ENCODE assay signal across 26 mouse cellular contexts in genomic region chr15:12812646-12813045, GRCm38 (mm10). TPM values are rescaled to one million over a fixed set of nuclear protein-coding genes. Genes with fewer than 3 reads are reported as not detected.
DNase-seq lines count a peak whose midpoint lies in the region; ATAC-seq and TF ChIP-seq lines count a peak whose summit lies in the region.
"Had no signal": no experiment of that assay in that cellular context is flagged by ENCODE, and none has a peak within 500 bp of the region (broad histone marks: within the 10 kb centered on the region; RNA-seq: fewer than 3 reads in every experiment).

No protein-coding gene starts in this region.

- no peak for DNase-seq in liver, adult 2 months (ENCODE audit: extremely low read depth, low read depth, low spot score)
- peak; percentile 59 for DNase-seq in R1 (ENCODE audit: low read depth, low spot score)
- no peak for DNase-seq in kidney, adult 11 months
- no peak for DNase-seq in adrenal gland, postnatal 10 days
- DNase-seq: adrenal gland, adult 2 months; adrenal gland, postnatal 25 days; cerebellum, adult 11-12 months; cerebellum, adult 8-10 months; cerebellum, postnatal 10 days; cerebellum, postnatal 36 days; embryo, embryonic 11 days; gastrocnemius, postnatal 10 days; gastrocnemius, postnatal 36 days; heart, postnatal 36 days had no signal

- H3K27ac ChIP-seq in liver, adult 2 months (replicated peaks; ENCODE audit: insufficient read depth, low read depth, low read length): no peak overlapping the region
- no peak overlapping the region for H3K27ac ChIP-seq in liver, embryonic 12.5 days
- no peak overlapping the region for H3K27ac ChIP-seq in ES-Bruce4 (ENCODE audit: insufficient read depth, low read length)
- H3K27ac ChIP-seq: forebrain, embryonic 12.5 days; hindbrain, embryonic 10.5 days; hindbrain, embryonic 14.5 days had no signal

- ATAC-seq in liver, embryonic 12.5 days: no peak
- no peak for ATAC-seq in erythroblast, adult 5-6 weeks (replicated peaks; ENCODE audit: low FRiP score, poor library complexity, severe bottlenecking)
- ATAC-seq: CD4-positive, CD25-positive, alpha-beta regulatory T cell, adult 4 months; forebrain, embryonic 16.5 days; intestine, postnatal 0 days had no signal

- H3K9me3 ChIP-seq in liver, embryonic 12.5 days (replicated peaks): no peaks in the 10 kb centered on the region
- H3K9me3 ChIP-seq in E14TG2a.4 (ENCODE audit: low read length) (no peaks in the 10 kb centered on the region), ES-Bruce4 (replicated peaks; ENCODE audit: control insufficient read depth, insufficient read depth, low read length, poor library complexity, severe bottlenecking) (no peaks in the 10 kb centered on the region)
- H3K9me3 ChIP-seq: forebrain, embryonic 12.5 days had no signal

- no peak overlapping the region for H3K9ac ChIP-seq in liver, adult 2 months (ENCODE audit: low read depth, low read length)
- no peak overlapping the region for H3K9ac ChIP-seq in liver, embryonic 12.5 days
- H3K9ac ChIP-seq in ES-Bruce4 (ENCODE audit: low read depth, poor library complexity, severe bottlenecking): no peak overlapping the region
- H3K9ac ChIP-seq: forebrain, embryonic 12.5 days; hindbrain, embryonic 14.5 days had no signal

- H3K4me1 ChIP-seq in liver, adult 2 months (ENCODE audit: control insufficient read depth, insufficient read depth, low read length): no peaks in the 10 kb centered on the region
- no peaks in the 10 kb centered on the region for H3K4me1 ChIP-seq in liver, embryonic 12.5 days
- H3K4me1 ChIP-seq in E14TG2a.4 (replicated peaks; ENCODE audit: low read depth, low read length): peaks cover 10% of the 10 kb centered on the region; the same call in 1 of the 2 replicates
- H3K4me1 ChIP-seq in ES-Bruce4 (ENCODE audit: control insufficient read depth, insufficient read depth, low read length): no peaks in the 10 kb centered on the region
- H3K4me1 ChIP-seq: forebrain, embryonic 12.5 days; hindbrain, embryonic 10.5 days had no signal

- peaks cover 56% of the 10 kb centered on the region for H3K36me3 ChIP-seq in liver, adult 2 months (ENCODE audit: control insufficient read depth, insufficient read depth, low read length)
- H3K36me3 ChIP-seq in liver, embryonic 12.5 days: peaks cover 99% of the 10 kb centered on the region
- H3K36me3 ChIP-seq in E14TG2a.4 (ENCODE audit: insufficient read depth, low read length) (peaks cover 90% of the 10 kb centered on the region), ES-Bruce4 (ENCODE audit: control insufficient read depth, insufficient read depth, low read length, poor library complexity, severe bottlenecking) (peaks cover 75% of the 10 kb centered on the region)

- TF ChIP-seq CTCF in liver, adult 2 months (IDR thresholded peaks at IDR 0.05; ENCODE audit: low read depth, low read length): 0 out of 2 replicates have a peak, but pooled peaks have one; percentile 11
- peak; percentile 14; the same call in 1 of the 2 replicates for TF ChIP-seq CTCF in E14TG2a.4 (conservative IDR thresholded peaks at IDR 0.05; ENCODE audit: low read length)
- peak; percentile 41 for TF ChIP-seq CTCF in ES-Bruce4 (IDR thresholded peaks at IDR 0.05; ENCODE audit: low read depth, low read length)

- H3K27me3 ChIP-seq in liver, adult 2 months (ENCODE audit: control insufficient read depth, insufficient read depth, low read length): no peaks in the 10 kb centered on the region
- H3K27me3 ChIP-seq in liver, embryonic 12.5 days (replicated peaks): no peaks in the 10 kb centered on the region
- H3K27me3 ChIP-seq in E14TG2a.4 (ENCODE audit: insufficient read depth, low read length) (no peaks in the 10 kb centered on the region), ES-Bruce4 (ENCODE audit: control insufficient read depth, insufficient read depth, low read length, poor library complexity, severe bottlenecking) (no peaks in the 10 kb centered on the region)
- H3K27me3 ChIP-seq: forebrain, embryonic 12.5 days had no signal

- no peaks in the 10 kb centered on the region for H3K79me2 ChIP-seq in liver, adult 2 months (ENCODE audit: control insufficient read depth, insufficient read depth, low read length)

- WGBS in liver, adult 2 months: 97% methylated on average over 11 of the region's 11 CpGs
- WGBS in liver, embryonic 12.5 days (ENCODE audit: insufficient replicate concordance): 89% methylated on average over 11 of the region's 11 CpGs

- H3K4me3 ChIP-seq in liver, adult 2 months (ENCODE audit: insufficient read depth, low read depth, low read length): no peak overlapping the region
- H3K4me3 ChIP-seq in liver, embryonic 12.5 days: no peak overlapping the region
- 0 out of 2 replicates have a peak overlapping the region, but pooled peaks have one; percentile 23 for H3K4me3 ChIP-seq in E14TG2a.4 (replicated peaks; ENCODE audit: low read length)
- no peak overlapping the region for H3K4me3 ChIP-seq in ES-Bruce4 (ENCODE audit: low read depth, low read length)
- H3K4me3 ChIP-seq: erythroblast, embryonic 14.5 days; forebrain, embryonic 12.5 days; hindbrain, embryonic 10.5 days had no signal

- TF ChIP-seq POLR2A in liver, adult 2 months (IDR thresholded peaks at IDR 0.05; ENCODE audit: extremely low read depth, insufficient read depth, low read length): no peak
- no peak for TF ChIP-seq POLR2A in ES-Bruce4 (IDR thresholded peaks at IDR 0.05; ENCODE audit: insufficient read depth, low read length)

- no peak overlapping the region for H3K4me2 ChIP-seq in liver, embryonic 12.5 days
- H3K4me2 ChIP-seq: forebrain, embryonic 12.5 days; heart, embryonic 11.5 days; hindbrain, embryonic 14.5 days had no signal

- TF ChIP-seq EP300 in ES-Bruce4 (IDR thresholded peaks at IDR 0.05; ENCODE audit: insufficient read depth, low read depth, low read length): no peak

RNA-seq across cellular contexts. Expression of gene 6030458C11Rik, which starts 11.8 kb away (rescaled TPM):
- 9.8 and 10.0 TPM in 2 replicates for total RNA-seq in liver, adult 2 months (2014; rRNA removed)
- 5.6 and 6.0 TPM in 2 replicates for polyA plus RNA-seq in liver, adult 2 months (2012; rRNA removed)
- polyA plus RNA-seq in liver, embryonic 12.5 days (2016; fragmentation: Nextera tagmentation; extraction: Ambion mirVana): 48.6 and 52.0 TPM in 2 replicates
- polyA plus RNA-seq in ES-Bruce4 (2011; ENCODE audit: insufficient read depth, insufficient read length, low read depth, missing spikeins): 49.5 and 54.8 TPM in 2 replicates
- 10 to 100 TPM; 13.8 to 15.4 TPM for total RNA-seq in adrenal gland, postnatal 10 days (2021)
- total RNA-seq in erythroblast, adult 5-6 weeks (2015; ENCODE audit: low replicate concordance): 9.8 and 13.6 TPM in 2 replicates
- 12.8 and 17.2 TPM in 2 replicates for total RNA-seq in erythroblast, adult 5-6 weeks (2017; ENCODE audit: low replicate concordance)

RNA-seq across cellular contexts. Expression of gene Drosha, which starts 12.0 kb away (rescaled TPM):
- total RNA-seq in liver, adult 2 months (2014; rRNA removed): 3.4 and 4.8 TPM in 2 replicates
- 2.6 and 3.2 TPM in 2 replicates for polyA plus RNA-seq in liver, adult 2 months (2012; rRNA removed)
- 24.3 and 26.3 TPM in 2 replicates for polyA plus RNA-seq in liver, embryonic 12.5 days (2016; fragmentation: Nextera tagmentation; extraction: Ambion mirVana)
- polyA plus RNA-seq in ES-Bruce4 (2011; ENCODE audit: insufficient read depth, insufficient read length, low read depth, missing spikeins): 120 and 123 TPM in 2 replicates
- total RNA-seq in adrenal gland, postnatal 10 days (2021): 10 to 100 TPM; 26.0 to 36.2 TPM
- 13.0 and 13.8 TPM in 2 replicates for total RNA-seq in erythroblast, adult 5-6 weeks (2015; ENCODE audit: low replicate concordance)
- total RNA-seq in erythroblast, adult 5-6 weeks (2017; ENCODE audit: low replicate concordance): 8.1 and 8.5 TPM in 2 replicates
